Mouse (Mus musculus) heart, postnatal 0 days (tissue): ENCODE data around the gene Ciz1.

Experiments used
- CTCF ChIP-seq: IDR thresholded peaks from 2 replicates; pipeline ENCODE4 v1.5.1; 2016; ENCODE audit warnings: antibody characterized with exemption, control low read depth, low read depth
- EP300 ChIP-seq: IDR thresholded peaks from 2 replicates; pipeline ENCODE4 v1.6.1; 2016; ENCODE audit warnings: antibody characterized with exemption, low read depth

DNA sequence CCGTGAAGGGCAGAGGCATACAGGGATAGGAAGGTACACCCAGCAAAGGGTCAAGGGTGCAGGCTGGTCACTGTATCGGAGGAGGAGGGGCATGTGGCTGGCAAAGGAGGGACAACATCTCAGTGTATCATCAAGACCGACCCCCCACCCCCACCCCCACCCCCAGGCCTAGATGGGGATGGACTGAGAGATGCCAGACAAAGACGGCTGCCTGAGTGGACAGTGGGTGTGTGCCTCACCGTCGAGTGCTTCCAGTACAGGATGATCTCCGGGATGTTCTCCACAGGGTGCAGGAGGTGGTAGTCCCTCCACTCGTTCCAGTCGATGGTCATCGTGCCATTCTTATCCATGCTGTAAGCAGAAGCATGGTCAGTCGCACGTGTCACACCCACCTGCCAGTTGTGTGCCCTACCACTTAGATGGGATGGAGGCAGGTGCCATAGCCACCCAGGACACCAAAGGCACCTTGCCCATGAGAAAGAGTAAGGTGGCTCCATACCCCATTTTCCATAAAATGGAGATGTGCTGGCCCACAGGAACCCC is 68.0 kb downstream of the Ciz1 start:
- TF ChIP-seq CTCF, result no peak
- no peak for TF ChIP-seq EP300
